Mouse (Mus musculus) stomach, embryonic 14.5 days (tissue): ENCODE data around the gene Grcc10. TPM values are rescaled to one million over a fixed set of nuclear protein-coding genes. Genes with fewer than 3 reads are reported as not detected.

ENCODE experiments used
- ATAC-seq: fragments of 200-750 bp; cut with Nextera tagmentation; 2 replicates; pipeline ENCODE4 v1.8.0; 2017; ENCODE audit warnings: low read depth, moderate TSS enrichment; ENCODE audit not compliant: insufficient number of reproducible peaks, insufficient read depth, low FRiP score
- H3K27ac ChIP-seq: fragments of 300-500 bp; sonication (generic); 2 replicates; pipeline ENCODE4 v1.5.1; 2014; ENCODE audit warnings: mild to moderate bottlenecking, low read length, moderate library complexity, mixed read lengths
- H3K27me3 ChIP-seq: fragments of 300-500 bp; sonication (generic); 2 replicates; pipeline ENCODE4 v1.6.1; 2014; ENCODE audit warnings: low read length, control low read depth, mixed read lengths; ENCODE audit not compliant: control insufficient read depth, insufficient read depth
- H3K36me3 ChIP-seq: fragments of 300-500 bp; sonication (generic); 2 replicates; pipeline ENCODE4 v1.6.1; 2014; ENCODE audit warnings: mild to moderate bottlenecking, control low read depth, low read length, moderate library complexity, mixed read lengths; ENCODE audit not compliant: control insufficient read depth, insufficient read depth
- H3K4me1 ChIP-seq: fragments of 300-500 bp; sonication (generic); 2 replicates; pipeline ENCODE4 v1.6.1; 2014; ENCODE audit warnings: low read length, control low read depth, mixed read lengths; ENCODE audit not compliant: control insufficient read depth, insufficient read depth
- H3K4me2 ChIP-seq: fragments of 300-500 bp; sonication (generic); replicated peaks from 2 replicates; pipeline ENCODE4 v1.6.1; 2014; ENCODE audit warnings: low read depth, low read length, control low read depth
- H3K4me3 ChIP-seq: fragments of 300-500 bp; sonication (generic); 2 replicates; pipeline ENCODE4 v1.5.1; 2014; ENCODE audit warnings: low read depth, low read length, control low read depth
- H3K9ac ChIP-seq: fragments of 300-500 bp; sonication (generic); replicated peaks from 2 replicates; pipeline ENCODE4 v1.6.1; 2014; ENCODE audit warnings: low read depth, mild to moderate bottlenecking, control low read depth, low read length, moderate library complexity, mixed read lengths
- H3K9me3 ChIP-seq: fragments of 300-500 bp; sonication (generic); 2 replicates; pipeline ENCODE4 v1.6.1; 2016; ENCODE audit warnings: low read depth, low read length, control low read depth; ENCODE audit not compliant: control insufficient read depth
- WGBS: fragments of 180-500 bp; shearing (Covaris S2); extraction: QIAGEN DNeasy Blood & Tissue Kit; methylation state at CpG from one replicate; pipeline ENCODE4 v1.1.7; 2014; 5-methylcytosine and 5-hydroxymethylcytosine counted together
- polyA plus RNA-seq: library from polyadenylated mRNA; unstranded; fragments of >200 nt; fragmentation: Nextera tagmentation; extraction: Ambion mirVana; gene quantifications from 2 replicates; pipeline ENCODE4 v1.2.1, GENCODE M21; 2014

The Grcc10 gene
- polyA plus RNA-seq, 1 experiment from 2014 or later: 505 TPM

- Histone ChIP-seq H3K4me2 (no peak overlapping the region), H3K4me1 (peaks cover 31% of the 10 kb centered on the region; the same call in 1 of the 2 replicates), H3K27ac (no peak overlapping the region), H3K27me3 (no peaks in the 10 kb centered on the region), H3K9me3 (no peaks in the 10 kb centered on the region), H3K36me3 (peaks cover 19% of the 10 kb centered on the region), H3K4me3 (no peak overlapping the region), H3K9ac (no peak overlapping the region)
- no peak for ATAC-seq
- 87% methylated on average over 2 of the region's 2 CpGs for WGBS
Measured at GRCm38 (mm10) chr6:124753861-124754260, 12.7 kb upstream of the Grcc10 start.

- no peaks in the 10 kb centered on the region for H3K9me3 ChIP-seq
- H3K27ac ChIP-seq: no peak overlapping the region
- no peak overlapping the region for H3K4me3 ChIP-seq
- H3K4me2 ChIP-seq: no peak overlapping the region
- peaks cover 38% of the 10 kb centered on the region for H3K36me3 ChIP-seq
- no peak for ATAC-seq
- no peaks in the 10 kb centered on the region for H3K27me3 ChIP-seq
- 81% methylated on average over 8 of the region's 8 CpGs for WGBS
- H3K9ac ChIP-seq: no peak overlapping the region
- peaks cover 26% of the 10 kb centered on the region for H3K4me1 ChIP-seq
Measured at GRCm38 (mm10) chr6:124750405-124750804, 9.2 kb upstream of the Grcc10 start.

- Histone ChIP-seq H3K36me3 (peaks cover 59% of the 10 kb centered on the region), H3K9ac (no peak overlapping the region), H3K4me1 (peaks cover 10% of the 10 kb centered on the region), H3K27me3 (no peaks in the 10 kb centered on the region), H3K4me3 (no peak overlapping the region), H3K27ac (no peak overlapping the region), H3K9me3 (no peaks in the 10 kb centered on the region), H3K4me2 (peak overlapping the region; percentile 87; the same call in 1 of the 2 replicates)
- ATAC-seq: no peak
- 84% methylated on average over 7 of the region's 7 CpGs for WGBS
Measured at GRCm38 (mm10) chr6:124746654-124747632, 5.8 kb upstream of the Grcc10 start.

DNA sequence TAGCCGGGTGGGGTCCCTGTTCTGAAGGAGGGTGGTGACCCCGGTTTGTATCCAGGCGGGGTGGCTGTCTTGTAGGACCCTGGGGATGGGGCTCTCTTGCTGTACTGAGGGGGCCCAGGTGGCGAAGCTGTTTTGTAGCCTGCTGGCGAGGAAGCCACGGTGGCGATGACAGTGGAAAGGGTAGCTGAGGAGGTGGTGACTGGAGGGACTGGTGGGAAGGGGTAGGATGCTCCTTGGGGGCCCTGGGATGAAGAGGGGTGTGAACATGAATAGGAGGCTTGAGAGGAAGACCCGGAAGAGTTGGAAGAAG lies 5.1 kb upstream of the Grcc10 start:
- no peaks in the 10 kb centered on the region for H3K27me3 ChIP-seq
- 16% methylated on average over 8 of the region's 8 CpGs for WGBS
- no peak; the same call in 1 of the 2 replicates for ATAC-seq
- H3K4me1 ChIP-seq: peaks cover 10% of the 10 kb centered on the region
- peak overlapping the region; percentile 85 for H3K27ac ChIP-seq
- peaks cover 59% of the 10 kb centered on the region for H3K36me3 ChIP-seq
- H3K9me3 ChIP-seq: no peaks in the 10 kb centered on the region
- H3K4me3 ChIP-seq: peak overlapping the region; percentile 37
- peak overlapping the region; percentile 87 for H3K4me2 ChIP-seq
- H3K9ac ChIP-seq: peak overlapping the region; percentile 77

DNA sequence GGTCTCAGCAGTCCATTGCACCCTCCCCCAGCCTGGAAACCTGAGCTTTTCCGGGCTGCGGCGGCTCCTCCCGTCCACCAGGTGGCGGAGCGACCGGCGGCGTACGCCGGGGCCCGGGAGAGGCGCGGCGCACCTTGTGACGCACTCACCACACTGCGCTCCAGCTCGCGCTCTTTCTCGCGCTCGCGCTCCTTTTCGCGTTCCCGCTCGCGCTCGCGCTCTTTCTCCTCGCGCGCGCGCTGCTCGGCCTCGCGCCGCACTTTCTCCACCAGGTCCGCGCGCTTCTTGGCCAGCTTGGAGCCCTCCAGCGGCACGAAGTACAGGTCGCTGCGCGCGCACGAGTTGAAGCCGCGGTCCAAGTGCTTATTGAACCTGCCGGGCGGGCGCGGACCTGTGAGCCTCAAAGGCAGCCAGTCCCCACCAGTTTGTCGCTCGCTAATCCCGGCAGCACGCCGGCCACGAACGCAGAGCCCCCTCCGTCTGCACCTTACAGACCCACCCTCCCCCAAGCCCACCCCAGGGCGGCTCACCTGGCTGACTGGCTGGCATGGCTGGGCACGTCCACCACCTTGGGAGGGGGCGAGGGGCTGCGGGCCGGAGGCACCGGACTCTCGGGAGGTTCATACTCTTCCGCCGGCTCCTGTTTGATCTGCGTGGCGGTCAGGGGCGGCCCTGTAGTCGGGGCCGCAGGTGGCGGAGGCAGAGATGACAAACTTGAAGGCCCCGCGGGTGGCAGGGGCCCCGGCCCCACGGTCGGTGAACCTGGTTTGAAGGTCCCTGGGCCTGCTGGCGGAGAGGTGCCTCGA lies 4.5 kb upstream of the Grcc10 start:
- Histone ChIP-seq H3K4me1 (peaks cover 10% of the 10 kb centered on the region), H3K36me3 (peaks cover 59% of the 10 kb centered on the region), H3K9me3 (no peaks in the 10 kb centered on the region), H3K4me2 (peak overlapping the region; percentile 87), H3K9ac (peak overlapping the region; percentile 77), H3K4me3 (peak overlapping the region; percentile 37), H3K27me3 (no peaks in the 10 kb centered on the region), H3K27ac (peak overlapping the region; percentile 85)
- peak; percentile 82 for ATAC-seq
- WGBS: under 1% methylated on average over 84 of the region's 85 CpGs

- 68% methylated on average over 26 of the region's 26 CpGs for WGBS
- peak overlapping the region; percentile 14; the same call in 1 of the 2 replicates for H3K9ac ChIP-seq
- no peak for ATAC-seq
- no peaks in the 10 kb centered on the region for H3K9me3 ChIP-seq
- H3K4me1 ChIP-seq: peaks cover 10% of the 10 kb centered on the region
- H3K27me3 ChIP-seq: no peaks in the 10 kb centered on the region
- peak overlapping the region; percentile 37; the same call in 1 of the 2 replicates for H3K4me3 ChIP-seq
- peak overlapping the region; percentile 61; the same call in 1 of the 2 replicates for H3K27ac ChIP-seq
- H3K36me3 ChIP-seq: peaks cover 57% of the 10 kb centered on the region
- H3K4me2 ChIP-seq: peak overlapping the region; percentile 35
Measured at GRCm38 (mm10) chr6:124744755-124745321, 3.7 kb upstream of the Grcc10 start.

GRCm38 (mm10) chr6:124743647-124744046 lies 2.5 kb upstream of the Grcc10 start:
- Histone ChIP-seq H3K4me1 (peaks cover 22% of the 10 kb centered on the region), H3K4me3 (no peak overlapping the region), H3K27ac (no peak overlapping the region), H3K27me3 (no peaks in the 10 kb centered on the region), H3K4me2 (no peak overlapping the region), H3K9me3 (no peaks in the 10 kb centered on the region), H3K36me3 (peaks cover 46% of the 10 kb centered on the region), H3K9ac (no peak overlapping the region)
- no peak for ATAC-seq
- WGBS: 87% methylated on average over 8 of the region's 8 CpGs

- peaks cover 40% of the 10 kb centered on the region for H3K36me3 ChIP-seq
- WGBS: 87% methylated on average over 15 of the region's 15 CpGs
- ATAC-seq: no peak
- H3K4me3 ChIP-seq: no peak overlapping the region
- H3K4me2 ChIP-seq: no peak overlapping the region
- no peaks in the 10 kb centered on the region for H3K9me3 ChIP-seq
- no peaks in the 10 kb centered on the region for H3K27me3 ChIP-seq
- H3K4me1 ChIP-seq: peaks cover 23% of the 10 kb centered on the region
- H3K27ac ChIP-seq: no peak overlapping the region
- no peak overlapping the region for H3K9ac ChIP-seq
Measured at GRCm38 (mm10) chr6:124742839-124743514, 1.8 kb upstream of the Grcc10 start.
